Mouse (Mus musculus) urinary bladder, postnatal 14 days (tissue): ENCODE results near the gene Camkk1.

ENCODE experiments used
- DNase-seq: peaks from one replicate; pipeline ENCODE4 v3.0.0; 2021; ENCODE audit warnings: low spot score

The Camkk1 gene

GRCm38 (mm10) chr11:73057701-73058100 is 38.9 kb downstream of the Camkk1 start:
- DNase-seq: no peak

- DNase-seq: no peak
Measured at GRCm38 (mm10) chr11:73059630-73060029, 40.8 kb downstream of the Camkk1 start.

- no peak for DNase-seq
Measured at GRCm38 (mm10) chr11:73061413-73061812, 42.6 kb downstream of the Camkk1 start.

- DNase-seq: no peak
Measured at GRCm38 (mm10) chr11:73071839-73072238, 53.0 kb downstream of the Camkk1 start.

- no peak for DNase-seq
Measured at GRCm38 (mm10) chr11:73076295-73076694, 57.5 kb downstream of the Camkk1 start.

GRCm38 (mm10) chr11:73076733-73077132 is 57.9 kb downstream of the Camkk1 start:
- no peak for DNase-seq

- no peak for DNase-seq
Measured at GRCm38 (mm10) chr11:73077211-73077720, 58.5 kb downstream of the Camkk1 start.

GRCm38 (mm10) chr11:73078615-73079014 is 59.8 kb downstream of the Camkk1 start:
- DNase-seq: no peak

- DNase-seq: no peak
Measured at GRCm38 (mm10) chr11:73080306-73080705, 61.5 kb downstream of the Camkk1 start.

GRCm38 (mm10) chr11:73084303-73084702 is 65.5 kb downstream of the Camkk1 start:
- no peak for DNase-seq

- peak; percentile 28 for DNase-seq
Measured at GRCm38 (mm10) chr11:73084804-73085231, 66.0 kb downstream of the Camkk1 start.

GRCm38 (mm10) chr11:73085391-73085790 is 66.6 kb downstream of the Camkk1 start:
- DNase-seq: no peak

- no peak for DNase-seq
Measured at GRCm38 (mm10) chr11:73087700-73088480, 69.1 kb downstream of the Camkk1 start.

- no peak for DNase-seq
Measured at GRCm38 (mm10) chr11:73090283-73090682, 71.5 kb downstream of the Camkk1 start, which contains the start of gene Itgae. TSS of gene Itgae (plus strand) at chr11:73090583.

GRCm38 (mm10) chr11:73090826-73091225 is 72.0 kb downstream of the Camkk1 start:
- DNase-seq: no peak
